ENCODE assay signal across 14 mouse cellular contexts in the genomic region with DNA sequence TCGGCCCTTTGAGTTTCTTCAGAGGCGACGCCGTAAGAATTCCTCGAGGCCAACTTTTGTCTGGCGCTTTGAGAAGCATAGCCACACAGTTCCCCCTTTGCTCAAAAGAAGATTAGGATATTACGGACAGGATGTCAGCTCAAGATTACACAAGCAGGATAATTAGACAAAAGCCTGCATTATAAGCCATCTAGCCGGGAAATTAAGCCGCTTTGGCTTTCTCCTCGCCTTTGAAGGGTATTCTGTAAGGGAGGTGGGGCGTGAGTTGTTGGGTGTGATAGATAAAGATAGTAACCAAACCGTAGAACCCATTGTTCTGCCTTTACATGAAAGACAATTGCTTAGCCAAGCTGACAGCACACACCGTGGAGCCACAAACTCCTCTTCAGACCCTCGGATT.
"Had no signal": no experiment of that assay in that cellular context is flagged by ENCODE, and none has a peak within 500 bp of the region (broad histone marks: within the 10 kb centered on the region; RNA-seq: fewer than 3 reads in every experiment).

No protein-coding gene starts in this region.

- DNase-seq: kidney, adult 11 months; kidney, adult 9 months; kidney, postnatal 4 days; left cerebral cortex, postnatal 4 days; lung, adult 2 months; lung, postnatal 36 days; right cerebral cortex, postnatal 4 days; spleen, adult 18-20 months; thymus, adult 18-20 months; thymus, postnatal 14 days had no signal

- H3K4me2 ChIP-seq: liver, embryonic 11.5 days; liver, embryonic 15.5 days had no signal

- H3K4me3 ChIP-seq: liver, embryonic 15.5 days had no signal

- H3K9me3 ChIP-seq: liver, embryonic 15.5 days had no signal

- H3K27me3 ChIP-seq: liver, embryonic 15.5 days had no signal

- ATAC-seq: lung, postnatal 0 days had no signal

- H3K4me1 ChIP-seq: liver, embryonic 15.5 days had no signal

- H3K27ac ChIP-seq: kidney, postnatal 0 days; liver, embryonic 15.5 days had no signal

- H3K36me3 ChIP-seq: liver, embryonic 15.5 days had no signal

- H3K9ac ChIP-seq: liver, embryonic 15.5 days had no signal
